Mouse (Mus musculus): ENCODE results near the gene Fcrl6. TPM values are rescaled to one million over a fixed set of nuclear protein-coding genes. Genes with fewer than 3 reads are reported as not detected.
A peak's percentile ranks its signal among the peaks of the same experiment; 100 is the strongest.

Fcrl6 gene
- total RNA-seq, 1 experiment from 2014 or later: not detected

DNA sequence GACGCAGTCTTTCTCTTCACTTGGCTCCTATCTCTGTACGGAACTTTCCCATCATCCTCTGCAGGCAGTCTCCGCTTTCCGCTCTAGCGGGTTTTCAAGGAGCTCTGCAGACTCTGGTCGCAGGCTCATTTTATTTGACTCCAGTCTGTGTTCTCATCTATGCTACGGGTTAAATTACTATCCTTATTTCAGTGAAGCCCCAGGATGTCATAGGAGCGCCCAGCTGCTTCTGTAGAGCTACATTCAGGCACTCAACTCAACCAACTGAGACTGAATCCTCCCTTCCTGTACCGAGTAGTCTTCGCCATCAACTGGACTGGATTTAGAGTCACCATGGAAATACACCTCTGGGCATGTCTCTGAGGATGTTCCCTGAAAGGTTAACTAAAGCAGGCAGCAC, 12.3 kb upstream of the Fcrl6 start:
- DNase-seq: no peak

DNA sequence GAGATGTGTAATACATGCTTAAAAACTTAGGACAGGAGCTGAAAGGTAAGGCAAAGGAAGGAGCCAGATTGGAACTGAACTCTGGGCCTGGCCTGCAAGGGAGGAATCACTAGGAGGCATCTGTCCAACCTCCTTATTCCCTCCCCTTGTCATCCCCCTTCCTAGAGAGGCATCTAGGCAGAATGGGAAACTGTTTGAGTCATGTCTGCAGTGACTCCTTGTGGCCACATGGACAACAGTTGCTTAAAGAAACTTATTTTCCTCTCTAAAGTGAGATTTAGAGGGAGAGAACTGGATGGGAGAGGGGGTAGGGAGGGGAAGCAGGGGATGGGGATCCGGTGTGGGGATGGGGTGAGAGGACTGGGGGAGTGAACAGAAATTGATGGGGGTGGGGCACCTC, 10.4 kb upstream of the Fcrl6 start:
- peak; percentile 12 for DNase-seq

DNA sequence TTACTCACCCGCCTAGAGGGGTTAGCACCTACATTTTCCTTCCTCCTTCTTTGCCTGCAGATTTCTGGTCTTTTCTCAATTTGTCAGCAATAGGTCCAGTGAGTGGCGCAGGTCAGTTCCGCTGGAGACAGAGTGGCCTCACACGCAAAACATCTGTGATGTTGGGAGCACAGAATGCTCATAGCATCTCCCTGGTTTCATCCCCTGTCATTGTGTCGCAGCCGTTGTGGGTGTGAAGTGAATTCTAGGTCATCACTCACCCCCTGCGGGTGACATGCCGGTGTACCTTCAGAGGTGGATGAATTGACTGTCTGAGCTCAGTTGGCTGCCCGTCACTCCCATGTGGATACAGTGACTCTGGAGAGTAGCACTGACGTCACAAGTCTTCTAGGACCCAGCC, 9.0 kb upstream of the Fcrl6 start:
- DNase-seq: no peak

- peak; percentile 35 for DNase-seq
These were observed 7.9 kb downstream of the Fcrl6 start for GRCm38 (mm10) chr1:172594495-172594894.

GRCm38 (mm10) chr1:172593956-172594355, 8.4 kb downstream of the Fcrl6 start:
- DNase-seq: no peak

DNA sequence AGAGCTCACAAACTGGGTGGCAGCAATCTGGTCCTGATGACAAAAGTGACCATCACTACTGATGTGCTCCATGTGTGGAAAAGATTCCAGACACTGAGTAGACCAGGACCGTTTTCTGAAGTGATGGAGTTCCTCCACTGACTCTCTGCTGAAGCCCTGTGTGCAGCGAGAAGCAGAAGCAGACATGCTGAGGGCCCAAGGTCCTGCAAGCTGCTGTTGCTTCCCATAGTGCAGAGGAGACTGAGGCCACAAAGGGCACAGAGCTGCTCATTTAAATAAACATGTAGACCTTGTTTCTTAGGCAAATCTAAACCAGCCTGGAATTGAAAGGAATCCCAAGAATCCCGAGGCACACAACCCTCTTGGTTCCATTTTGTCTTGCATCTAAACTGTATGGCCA, 9.0 kb downstream of the Fcrl6 start:
- DNase-seq: no peak

- no peak for DNase-seq
These were observed 12.0 kb downstream of the Fcrl6 start, which contains the start of gene Slamf8 for GRCm38 (mm10) chr1:172590385-172590784. TSS of gene Slamf8 (minus strand) at chr1:172590568.

GRCm38 (mm10) chr1:172585612-172586567, 16.5 kb downstream of the Fcrl6 start:
- peak; percentile 54 for DNase-seq

DNA sequence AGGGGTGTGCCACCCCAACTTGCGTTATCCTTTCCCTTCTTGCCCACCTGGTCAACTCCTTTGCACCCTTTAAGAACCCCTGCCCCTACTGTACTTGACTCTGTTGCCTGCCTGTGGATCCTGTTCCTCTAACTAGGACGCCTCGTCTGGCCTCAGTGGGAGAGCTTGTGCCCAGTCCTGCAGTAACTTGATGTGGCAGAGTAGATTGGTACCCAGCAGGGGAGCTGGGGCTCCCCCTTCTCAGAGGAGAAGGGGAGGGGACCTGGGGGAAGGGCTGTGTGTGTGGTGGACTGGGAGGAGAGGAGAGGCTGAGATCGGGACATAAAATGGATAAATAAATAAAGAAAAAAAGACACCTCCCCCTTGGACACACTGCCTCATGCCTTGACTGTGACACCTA, 17.3 kb downstream of the Fcrl6 start:
- DNase-seq: no peak

GRCm38 (mm10) chr1:172584271-172584670, 18.1 kb downstream of the Fcrl6 start:
- DNase-seq: no peak

- no peak for DNase-seq
These were observed 19.9 kb downstream of the Fcrl6 start for GRCm38 (mm10) chr1:172582436-172582835.

DNA sequence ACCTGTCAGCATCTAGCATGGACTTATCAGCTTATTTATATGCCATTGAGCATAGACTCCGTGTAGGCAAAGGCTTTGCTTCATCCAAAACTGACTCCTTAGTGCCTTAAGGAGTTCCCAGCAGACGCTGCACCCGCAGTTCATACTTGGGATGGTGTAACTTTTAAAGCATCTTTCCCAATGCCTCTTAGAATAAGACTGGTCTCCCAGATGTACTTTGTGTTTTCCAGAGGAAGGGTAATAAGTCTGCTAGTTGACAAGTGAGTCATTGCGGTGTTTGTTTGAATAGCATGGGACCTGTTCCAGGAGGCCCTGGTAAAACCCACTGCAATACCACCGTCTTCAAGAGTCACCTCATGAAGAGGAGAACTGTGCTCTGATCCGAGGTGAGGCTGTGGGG, 22.2 kb downstream of the Fcrl6 start:
- DNase-seq: no peak

- no peak for DNase-seq
These were observed 34.6 kb downstream of the Fcrl6 start for GRCm38 (mm10) chr1:172567758-172568157.

DNA sequence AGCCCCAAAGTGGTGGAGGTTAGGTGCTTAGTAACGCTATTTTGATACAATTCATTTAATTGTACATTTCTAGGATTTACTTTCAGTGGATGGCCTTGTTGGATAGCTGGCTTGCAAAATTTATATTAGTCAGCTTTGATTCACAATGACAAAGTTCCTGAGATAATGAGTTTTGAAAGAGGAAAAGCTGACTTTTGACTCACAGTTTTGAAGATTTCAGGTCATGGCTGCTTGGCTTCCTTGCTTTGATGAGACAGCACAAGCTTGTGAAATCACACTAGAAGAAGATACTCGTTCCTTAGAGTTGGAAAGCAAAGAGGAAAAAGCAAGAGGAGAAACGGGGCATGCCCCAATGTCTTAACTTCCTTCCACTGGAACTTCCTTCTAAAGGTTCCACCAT, 36.2 kb downstream of the Fcrl6 start:
- DNase-seq: no peak

GRCm38 (mm10) chr1:172563465-172563828, 38.9 kb downstream of the Fcrl6 start:
- no peak for DNase-seq

GRCm38 (mm10) chr1:172562641-172563464, 39.5 kb downstream of the Fcrl6 start:
- peak; percentile 83 for DNase-seq

DNA sequence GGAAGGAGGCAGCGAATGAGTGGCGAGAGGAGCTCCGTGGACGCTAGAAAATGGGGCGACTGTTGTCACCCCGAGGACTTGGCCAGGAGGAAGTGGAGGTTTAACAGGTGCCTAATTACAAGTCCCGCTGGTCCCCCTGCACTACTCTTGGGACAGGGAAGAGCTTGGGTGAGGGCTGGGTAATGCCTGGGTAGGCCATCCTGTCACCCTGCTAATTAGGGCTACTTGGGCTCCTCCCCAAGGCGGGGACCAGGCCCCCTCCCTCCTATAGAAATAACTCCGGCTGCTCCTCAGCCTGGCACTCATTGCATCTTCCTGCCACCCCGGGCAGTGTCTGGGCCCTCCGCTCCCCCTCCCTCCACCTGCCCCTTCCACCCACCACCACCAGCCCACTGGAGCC, 46.7 kb downstream of the Fcrl6 start, which contains the start of gene Vsig8:
Vsig8 (plus strand) TSS at position 301 of the 400 bp plus-strand sequence.
- no peak for DNase-seq

DNA sequence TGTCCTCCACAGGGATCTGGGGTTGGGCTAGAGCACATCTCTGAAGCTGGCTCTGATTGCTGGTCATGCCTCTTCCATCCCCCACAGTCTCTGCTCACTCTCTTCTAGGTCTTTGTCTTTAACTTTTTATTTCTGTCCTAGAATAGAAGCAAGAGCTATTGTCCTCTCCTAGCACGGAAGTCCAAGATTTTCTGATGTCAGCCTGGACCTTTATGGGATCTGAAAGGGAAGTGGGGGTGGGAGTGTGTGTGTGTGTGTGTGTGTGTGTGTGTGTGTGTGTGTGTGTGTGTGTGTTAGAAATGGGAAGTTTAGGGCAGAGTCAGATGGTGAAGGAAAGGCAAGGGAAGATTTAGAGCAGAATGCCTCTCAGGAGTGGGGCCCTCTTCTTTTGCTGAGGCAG, 49.7 kb downstream of the Fcrl6 start:
- DNase-seq: no peak

DNA sequence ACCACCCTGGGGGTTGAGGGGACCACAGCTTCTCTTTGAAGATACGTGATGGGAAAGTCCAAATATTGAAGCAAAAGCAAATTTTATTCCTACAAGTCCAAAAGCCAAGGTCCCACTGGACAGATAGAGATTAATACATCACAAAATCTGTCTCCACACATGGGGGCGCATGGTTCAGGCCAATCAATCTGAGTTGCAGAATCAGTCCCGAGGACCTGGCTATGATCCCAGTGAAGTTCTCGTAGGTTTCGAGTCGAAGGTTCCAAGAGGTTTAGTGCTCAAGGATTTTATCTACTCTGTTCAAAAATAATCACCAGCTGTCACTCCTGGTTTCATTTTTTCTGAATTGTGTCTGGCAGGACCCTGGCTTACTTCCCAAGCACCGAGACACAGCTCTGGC, 51.3 kb downstream of the Fcrl6 start:
- peak; percentile 29 for DNase-seq

DNA sequence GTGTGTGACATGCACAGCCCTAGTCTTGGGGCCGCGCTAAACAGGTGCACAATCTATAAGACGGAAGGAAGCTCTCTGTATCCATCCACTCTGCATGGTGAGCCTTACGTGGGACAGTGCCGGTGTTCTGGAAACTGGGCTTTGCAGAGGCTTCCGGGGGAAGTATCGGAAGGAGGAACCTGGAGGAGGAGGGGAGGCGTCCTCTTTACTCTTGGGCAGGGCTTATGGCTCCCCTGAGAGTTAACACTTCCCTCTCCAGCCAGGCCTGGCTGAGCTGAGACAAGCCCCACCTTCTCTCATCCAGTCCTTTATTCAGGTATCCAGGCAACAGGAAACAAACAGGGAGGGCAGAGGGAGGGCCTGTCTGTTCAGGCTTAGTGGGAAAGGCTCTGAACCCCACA, 51.8 kb downstream of the Fcrl6 start:
- peak; percentile 72 for DNase-seq

- DNase-seq: no peak
These were observed 52.6 kb downstream of the Fcrl6 start for GRCm38 (mm10) chr1:172549717-172550116.

GRCm38 (mm10) chr1:172549314-172549713, 53.0 kb downstream of the Fcrl6 start:
- DNase-seq: no peak

DNA sequence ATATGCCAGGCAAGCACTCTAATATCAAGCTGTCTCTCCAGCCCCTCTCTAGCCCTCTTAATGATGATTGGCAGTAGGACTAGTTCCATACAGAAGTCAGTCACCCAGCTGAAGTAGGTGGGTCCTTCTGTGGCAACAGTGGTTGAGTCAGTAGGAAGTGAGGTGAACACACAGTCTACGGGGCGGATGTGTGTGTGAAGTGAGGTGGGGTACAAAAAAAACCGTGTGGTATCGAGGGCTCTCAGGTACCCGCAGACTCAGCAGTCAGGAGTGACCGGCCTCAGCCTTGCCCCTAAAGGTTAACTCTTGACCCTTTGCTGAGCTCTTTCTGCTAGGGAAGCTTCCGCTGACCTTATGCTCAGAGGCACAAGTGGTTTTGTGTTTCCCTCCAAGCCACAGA, 53.9 kb downstream of the Fcrl6 start:
- DNase-seq: no peak

Measured in adrenal gland, postnatal 14 days (tissue).